Mouse (Mus musculus) pancreas, adult 10 weeks (tissue): Measurements from ENCODE around the gene Gm45716. TPM values are rescaled to one million over a fixed set of nuclear protein-coding genes. Genes with fewer than 3 reads are reported as not detected.

Experiments
- polyA plus RNA-seq: library from polyadenylated mRNA; stranded (reverse); fragments of 350-450 nt; fragmentation: Illumina TruSeq; extraction: RNeasy Lipid Tissue Mini Kit (QIAGEN cat#74804); gene quantifications from one replicate; pipeline ENCODE4 v1.2.3, GENCODE M21; 2015; ENCODE audit warnings: low read depth, low replicate concordance; ENCODE audit not compliant: insufficient read depth

Gm45716 gene
- not detected for polyA plus RNA-seq

DNA sequence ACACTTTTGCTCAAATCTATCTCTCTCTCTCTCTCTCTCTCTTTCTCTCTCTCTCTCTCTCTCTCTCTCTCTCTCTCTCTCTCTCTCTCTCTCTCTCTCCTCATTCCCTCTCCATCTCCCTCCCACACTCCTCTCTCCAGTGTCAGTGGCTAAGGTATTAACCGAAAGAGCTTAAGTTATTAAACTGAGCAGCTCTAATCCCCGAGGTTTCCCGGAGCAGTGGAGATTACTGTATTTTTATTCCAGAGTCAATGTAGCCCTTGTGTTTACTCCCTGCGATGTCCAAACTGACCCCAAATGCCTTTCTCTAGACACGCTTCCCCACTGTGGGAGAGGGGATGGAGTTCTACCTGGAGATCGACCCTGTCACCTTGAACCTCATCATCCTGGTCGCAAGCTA lies at the start of gene Gm45716:
Gm45716 (plus strand) TSS at position 243 of the 400 bp plus-strand sequence.

DNA sequence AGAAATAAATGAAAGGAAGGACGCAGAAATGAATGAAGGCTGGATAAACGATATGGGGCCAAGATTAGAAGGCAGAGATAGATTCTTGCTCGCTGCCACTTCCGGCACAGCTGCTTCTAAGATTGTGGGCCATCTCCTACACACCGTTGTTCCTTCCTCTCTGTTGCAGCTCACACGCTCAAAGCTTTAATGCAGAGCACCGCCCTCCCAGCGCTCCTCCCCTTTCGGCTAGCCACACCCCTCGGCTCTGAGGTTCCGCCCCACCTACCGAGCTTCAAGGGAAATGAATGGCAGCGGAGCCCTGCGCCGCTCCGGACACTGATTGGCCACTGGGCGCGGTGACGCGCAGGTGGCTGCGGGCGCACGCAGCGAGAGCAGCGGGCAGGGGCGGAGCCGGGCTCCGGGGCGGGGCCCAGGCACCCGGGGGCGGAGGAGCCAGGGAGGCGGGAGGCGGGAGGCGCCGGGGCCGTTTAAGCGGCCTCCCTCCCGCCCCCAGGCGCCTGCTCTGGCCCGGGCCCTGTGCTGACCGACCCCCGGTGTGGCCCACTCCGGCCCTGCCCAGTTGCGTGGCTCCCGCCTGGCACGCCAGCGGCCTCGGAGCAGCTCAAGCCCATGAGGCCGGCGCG lies 61.7 kb downstream of the Gm45716 start, which contains the start of gene Mmd:
Mmd (plus strand) TSS at position 432 of the 626 bp plus-strand sequence.

Other genes starting within 250 kb of the Gm45716 start
- 0.59 TPM for gene Pctp, start 184.8 kb upstream of the Gm45716 start, polyA plus RNA-seq
- gene Tmem100, start 157.3 kb upstream of the Gm45716 start, polyA plus RNA-seq = 6.5 TPM
- gene Mmd, start 61.8 kb downstream of the Gm45716 start, polyA plus RNA-seq = 6.2 TPM
- gene Hlf, start 203.2 kb downstream of the Gm45716 start, polyA plus RNA-seq = 0.74 TPM